Mouse (Mus musculus) heart, postnatal 0 days (tissue): ENCODE measurements around the gene Coa6. TPM values are rescaled to one million over a fixed set of nuclear protein-coding genes. Genes with fewer than 3 reads are reported as not detected.
A peak's percentile ranks its signal among the peaks of the same experiment; 100 is the strongest.

Experiments used
- ATAC-seq: fragments of 200-750 bp; cut with Nextera tagmentation; 2 replicates; pipeline ENCODE4 v1.8.0; 2017; ENCODE audit warnings: low read depth, moderate number of reproducible peaks, moderate library complexity; ENCODE audit not compliant: insufficient read depth
- DNase-seq: peaks from one replicate; pipeline ENCODE4 v3.0.0-alpha.2; 2016; ENCODE audit warnings: low spot score
- H3K27ac ChIP-seq: fragments of 300-500 bp; sonication (generic); 2 replicates; pipeline ENCODE4 v1.5.1; 2014; ENCODE audit warnings: low read depth, mild to moderate bottlenecking
- H3K27me3 ChIP-seq: fragments of 300-500 bp; sonication (generic); 2 replicates; pipeline ENCODE4 v1.6.1; 2014; ENCODE audit warnings: low read length, mixed read lengths; ENCODE audit not compliant: control insufficient read depth, insufficient read depth
- H3K36me3 ChIP-seq: fragments of 300-500 bp; sonication (generic); replicated peaks from 2 replicates; pipeline ENCODE4 v1.6.1; 2014; ENCODE audit warnings: low read length, mixed read lengths; ENCODE audit not compliant: control insufficient read depth, insufficient read depth
- H3K4me1 ChIP-seq: fragments of 300-500 bp; sonication (generic); 2 replicates; pipeline ENCODE4 v1.6.1; 2014; ENCODE audit warnings: antibody characterized with exemption; ENCODE audit not compliant: control insufficient read depth, insufficient read depth
- H3K4me2 ChIP-seq: fragments of 300-500 bp; sonication (generic); 2 replicates; pipeline ENCODE4 v1.6.1; 2014; ENCODE audit warnings: low read depth, mild to moderate bottlenecking, low read length, moderate library complexity
- H3K4me3 ChIP-seq: fragments of 300-500 bp; sonication (generic); 2 replicates; pipeline ENCODE4 v1.5.1; 2014; ENCODE audit warnings: low read depth, low read length
- H3K9ac ChIP-seq: fragments of 300-500 bp; sonication (generic); replicated peaks from 2 replicates; pipeline ENCODE4 v1.6.1; 2014; ENCODE audit warnings: low read depth, low read length, mixed read lengths
- H3K9me3 ChIP-seq: fragments of 300-500 bp; sonication (generic); replicated peaks from 2 replicates; pipeline ENCODE4 v1.6.1; 2016; ENCODE audit warnings: low read length; ENCODE audit not compliant: control insufficient read depth
- CTCF ChIP-seq: IDR thresholded peaks from 2 replicates; pipeline ENCODE4 v1.5.1; 2016; ENCODE audit warnings: antibody characterized with exemption, control low read depth, low read depth
- EP300 ChIP-seq: IDR thresholded peaks from 2 replicates; pipeline ENCODE4 v1.6.1; 2016; ENCODE audit warnings: antibody characterized with exemption, low read depth
- WGBS: fragments of 180-500 bp; shearing (Covaris S2); extraction: QIAGEN DNeasy Blood & Tissue Kit; methylation state at CpG from one replicate; pipeline ENCODE4 v1.1.7; 2014; 5-methylcytosine and 5-hydroxymethylcytosine counted together
- polyA plus RNA-seq: library from polyadenylated mRNA; unstranded; fragments of >200 nt; fragmentation: Nextera tagmentation; extraction: Ambion mirVana; gene quantifications from 2 replicates; pipeline ENCODE4 v1.2.1, GENCODE M21; 2015
- total RNA-seq: library from RNA; depleted of rRNA; stranded (reverse); fragments of >200 nt; gene quantifications from 2 replicates; pipeline ENCODE4 v1.2.3, GENCODE M21; 2014; ENCODE audit warnings: low replicate concordance

Gene Coa6
- total and polyA plus RNA-seq, 2 experiments from 2014 or later: 29.8 to 69.8 TPM

- H3K4me2 ChIP-seq: no peak overlapping the region
- ATAC-seq: no peak
- H3K4me3 ChIP-seq: no peak overlapping the region
- H3K9ac ChIP-seq: no peak overlapping the region
- TF ChIP-seq EP300 (no peak), CTCF (no peak)
- H3K36me3 ChIP-seq: peaks cover 82% of the 10 kb centered on the region
- no peaks in the 10 kb centered on the region for H3K9me3 ChIP-seq
- H3K4me1 ChIP-seq: no peaks in the 10 kb centered on the region
- no peak for DNase-seq
- no peaks in the 10 kb centered on the region for H3K27me3 ChIP-seq
- WGBS: 71% methylated on average over 7 of the region's 7 CpGs
- no peak overlapping the region for H3K27ac ChIP-seq
Measured at GRCm38 (mm10) chr8:126433827-126434226, 11.5 kb downstream of the Coa6 start.

- H3K36me3 ChIP-seq: peaks cover 70% of the 10 kb centered on the region
- TF ChIP-seq CTCF (peak; percentile 18; the same call in 1 of the 2 replicates), EP300 (no peak)
- 71% methylated on average over 2 of the region's 2 CpGs for WGBS
- no peak overlapping the region for H3K4me2 ChIP-seq
- H3K4me3 ChIP-seq: no peak overlapping the region
- H3K27ac ChIP-seq: no peak overlapping the region
- DNase-seq (no peak), ATAC-seq (no peak)
- H3K9me3 ChIP-seq: no peaks in the 10 kb centered on the region
- no peaks in the 10 kb centered on the region for H3K27me3 ChIP-seq
- H3K9ac ChIP-seq: no peak overlapping the region
- H3K4me1 ChIP-seq: no peaks in the 10 kb centered on the region
Measured at GRCm38 (mm10) chr8:126438937-126439336, 16.6 kb downstream of the Coa6 start.

DNA sequence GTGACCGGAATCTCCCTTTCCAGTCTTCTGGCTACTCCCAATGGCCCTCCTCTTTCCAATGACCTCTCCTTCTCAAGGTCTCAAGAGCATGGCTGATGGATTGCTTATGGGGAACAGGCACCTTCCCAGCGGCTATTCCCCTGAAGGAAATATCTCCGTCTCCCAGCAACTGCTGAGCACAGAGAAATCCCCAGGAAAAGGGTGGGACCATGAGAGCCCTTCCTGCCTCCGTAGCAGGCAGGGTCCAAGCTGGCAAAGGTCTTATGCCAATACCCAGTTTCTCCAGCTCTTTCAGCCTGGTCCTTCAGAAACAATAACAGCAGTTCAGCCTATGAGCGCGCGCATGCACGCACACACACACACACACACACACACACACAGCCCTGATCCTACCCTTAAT lies 28.8 kb downstream of the Coa6 start:
- H3K4me3 ChIP-seq: no peak overlapping the region
- H3K4me1 ChIP-seq: no peaks in the 10 kb centered on the region
- H3K27me3 ChIP-seq: no peaks in the 10 kb centered on the region
- ATAC-seq (no peak), DNase-seq (no peak)
- no peak overlapping the region for H3K4me2 ChIP-seq
- WGBS: 83% methylated on average over 8 of the region's 8 CpGs
- H3K27ac ChIP-seq: no peak overlapping the region
- H3K9me3 ChIP-seq: no peaks in the 10 kb centered on the region
- TF ChIP-seq EP300 (no peak), CTCF (no peak)
- no peak overlapping the region for H3K9ac ChIP-seq
- H3K36me3 ChIP-seq: peaks cover 94% of the 10 kb centered on the region

DNA sequence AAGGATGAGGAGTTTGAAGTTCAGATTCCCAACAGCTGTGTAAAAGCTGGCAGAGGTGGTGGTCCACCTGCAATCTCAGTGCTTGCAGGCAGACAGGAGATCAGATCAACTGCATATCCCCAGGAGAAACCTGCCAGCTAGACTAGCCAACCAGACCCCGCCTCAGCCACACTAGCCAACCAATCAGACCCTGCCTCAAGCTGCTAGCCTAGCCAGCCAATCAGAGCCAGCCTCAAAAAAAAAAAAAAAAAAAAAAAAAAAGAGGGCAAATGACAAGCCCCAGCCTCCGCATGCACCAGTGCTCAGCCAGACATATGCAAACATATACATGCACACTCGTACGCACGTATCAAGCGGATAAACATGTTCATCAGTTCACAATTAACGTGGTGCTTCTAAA lies 33.1 kb downstream of the Coa6 start:
- H3K4me2 ChIP-seq: no peak overlapping the region
- H3K27me3 ChIP-seq: no peaks in the 10 kb centered on the region
- H3K4me3 ChIP-seq: no peak overlapping the region
- DNase-seq (no peak), ATAC-seq (no peak)
- no peak overlapping the region for H3K9ac ChIP-seq
- WGBS: 89% methylated on average over 7 of the region's 7 CpGs
- no peaks in the 10 kb centered on the region for H3K9me3 ChIP-seq
- H3K4me1 ChIP-seq: no peaks in the 10 kb centered on the region
- H3K27ac ChIP-seq: no peak overlapping the region
- H3K36me3 ChIP-seq: peaks cover 81% of the 10 kb centered on the region
- TF ChIP-seq CTCF (no peak), EP300 (no peak)

DNA sequence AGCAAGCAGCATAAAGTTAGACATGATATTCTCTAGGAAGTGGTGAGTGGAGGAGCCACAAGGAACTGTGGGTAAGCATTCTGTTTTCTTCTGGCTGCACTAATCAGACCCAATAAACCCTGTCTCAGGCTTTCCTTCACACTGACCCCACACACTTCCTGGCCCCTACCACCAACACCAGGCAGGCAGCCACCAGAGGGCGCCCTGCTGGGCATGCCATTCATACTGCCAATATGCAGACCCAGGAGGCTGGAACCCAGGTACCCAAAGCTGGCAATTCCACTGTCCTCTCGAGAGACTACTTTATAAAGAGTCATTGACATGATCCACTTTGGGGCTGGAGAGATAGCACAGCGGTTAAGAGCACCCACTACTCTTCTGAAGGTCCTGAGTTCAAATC lies 38.0 kb downstream of the Coa6 start:
- Histone ChIP-seq H3K4me1 (no peaks in the 10 kb centered on the region), H3K27me3 (no peaks in the 10 kb centered on the region), H3K9me3 (no peaks in the 10 kb centered on the region), H3K9ac (no peak overlapping the region), H3K27ac (no peak overlapping the region), H3K4me3 (no peak overlapping the region), H3K36me3 (peaks cover 64% of the 10 kb centered on the region), H3K4me2 (no peak overlapping the region)
- WGBS: 60% methylated on average over 3 of the region's 3 CpGs
- no peak for DNase-seq
- no peak for ATAC-seq
- TF ChIP-seq EP300 (no peak), CTCF (peak; percentile 47)

- ATAC-seq: no peak
- Histone ChIP-seq H3K4me1 (no peaks in the 10 kb centered on the region), H3K36me3 (peaks cover 56% of the 10 kb centered on the region), H3K27me3 (no peaks in the 10 kb centered on the region), H3K27ac (no peak overlapping the region), H3K4me3 (no peak overlapping the region), H3K4me2 (no peak overlapping the region), H3K9me3 (no peaks in the 10 kb centered on the region), H3K9ac (no peak overlapping the region)
- WGBS: 81% methylated on average over 7 of the region's 7 CpGs
- TF ChIP-seq CTCF: no peak
- TF ChIP-seq EP300: no peak
- DNase-seq: no peak
Measured at GRCm38 (mm10) chr8:126461735-126462134, 39.4 kb downstream of the Coa6 start.
